Mouse (Mus musculus): Measurements from ENCODE around the gene Heatr5a.

Gene Heatr5a

GRCm38 (mm10) chr12:51970352-51971069 lies 610 bp downstream of the Heatr5a start:
- DNase-seq = no peak

GRCm38 (mm10) chr12:51969876-51970275 lies 1.2 kb downstream of the Heatr5a start:
- no peak for DNase-seq

GRCm38 (mm10) chr12:51969092-51969491 lies 2.0 kb downstream of the Heatr5a start:
- no peak for DNase-seq

- DNase-seq = no peak
Observed at GRCm38 (mm10) chr12:51967915-51968595, 3.1 kb downstream of the Heatr5a start.

GRCm38 (mm10) chr12:51957626-51958025 lies 13.5 kb downstream of the Heatr5a start:
- DNase-seq = no peak

- no peak for DNase-seq
Observed at GRCm38 (mm10) chr12:51952309-51952708, 18.8 kb downstream of the Heatr5a start.

GRCm38 (mm10) chr12:51947498-51947945 lies 23.6 kb downstream of the Heatr5a start:
- no peak for DNase-seq

- DNase-seq = no peak
Observed at GRCm38 (mm10) chr12:51945331-51945730, 25.8 kb downstream of the Heatr5a start.

- no peak for DNase-seq
Observed at GRCm38 (mm10) chr12:51939848-51940247, 31.3 kb downstream of the Heatr5a start.

- DNase-seq = no peak
Observed at GRCm38 (mm10) chr12:51937938-51938337, 33.2 kb downstream of the Heatr5a start.

- no peak for DNase-seq
Observed at GRCm38 (mm10) chr12:51929630-51930029, 41.5 kb downstream of the Heatr5a start.

- DNase-seq = no peak
Observed at GRCm38 (mm10) chr12:51917191-51917590, 53.9 kb downstream of the Heatr5a start.

- no peak for DNase-seq
Observed at GRCm38 (mm10) chr12:51914903-51915670, 56.0 kb downstream of the Heatr5a start.

GRCm38 (mm10) chr12:51909202-51909601 lies 61.9 kb downstream of the Heatr5a start:
- no peak for DNase-seq

- no peak for DNase-seq
Observed at GRCm38 (mm10) chr12:51907543-51907942, 63.6 kb downstream of the Heatr5a start.

- no peak for DNase-seq
Observed at GRCm38 (mm10) chr12:51900551-51900950, 70.6 kb downstream of the Heatr5a start.

- no peak for DNase-seq
Observed at GRCm38 (mm10) chr12:51896901-51897300, 74.2 kb downstream of the Heatr5a start.

- no peak for DNase-seq
Observed at GRCm38 (mm10) chr12:51888609-51889008, 82.5 kb downstream of the Heatr5a start.

GRCm38 (mm10) chr12:51887301-51888290 lies 83.5 kb downstream of the Heatr5a start:
- peak; percentile 55 for DNase-seq

GRCm38 (mm10) chr12:51886369-51886768 lies 84.8 kb downstream of the Heatr5a start:
- peak; percentile 71 for DNase-seq

- DNase-seq = no peak
Observed at GRCm38 (mm10) chr12:51884801-51885200, 86.3 kb downstream of the Heatr5a start.

GRCm38 (mm10) chr12:51883297-51883805 lies 87.8 kb downstream of the Heatr5a start:
- DNase-seq = no peak
